Mouse (Mus musculus) CH12.LX (cell line): ENCODE measurements at regions not wholly inside any gene's neighbourhood (a gene's known extent, or its start where the extent isn't known, plus 50 kb on each side); places are given as distances from the start of the nearest gene placed in this dataset.

Experiments used
- CTCF ChIP-seq, 2 experiments: IDR thresholded peaks in 1 of 2; conservative IDR thresholded peaks in 1 of 2; 2 replicates each; pipeline ENCODE4 v1.5.1; 2011 to 2012; ENCODE audit warnings: low read depth in 2 of 2, low read length in 2 of 2, improper control_type of control experiment in 1 of 2, inconsistent platforms in 1 of 2, mild to moderate bottlenecking in 1 of 2, moderate library complexity in 1 of 2
- ELF1 ChIP-seq: IDR thresholded peaks from 2 replicates; pipeline ENCODE4 v1.6.1; 2014; ENCODE audit warnings: low read depth, mild to moderate bottlenecking, inconsistent platforms, low read length, improper control_type of control experiment
- MAX ChIP-seq: IDR thresholded peaks from 2 replicates; pipeline ENCODE4 v1.6.1; 2011; ENCODE audit warnings: low read length, improper control_type of control experiment
- MYC ChIP-seq: IDR thresholded peaks from 2 replicates; pipeline ENCODE4 v1.6.1; 2011; ENCODE audit warnings: low read depth, mild to moderate bottlenecking, improper control_type of control experiment, low read length
- NELFE ChIP-seq: IDR thresholded peaks from 2 replicates; pipeline ENCODE4 v1.6.1; 2011; ENCODE audit warnings: low read depth, low read length, improper control_type of control experiment
- POLR2A ChIP-seq: IDR thresholded peaks from 2 replicates; pipeline ENCODE4 v1.6.1; 2011; ENCODE audit warnings: low read depth, mild to moderate bottlenecking, improper control_type of control experiment, low read length
- SMC3 ChIP-seq: IDR thresholded peaks from 2 replicates; pipeline ENCODE4 v1.6.1; 2011; ENCODE audit warnings: low read depth, low read length, improper control_type of control experiment
- USF1 ChIP-seq: IDR thresholded peaks from 2 replicates; pipeline ENCODE4 v1.6.1; 2014; ENCODE audit warnings: low read depth, mild to moderate bottlenecking, inconsistent platforms, low read length, improper control_type of control experiment
- ZC3H11A ChIP-seq: IDR thresholded peaks from 2 replicates; pipeline ENCODE4 v1.6.1; 2012; ENCODE audit warnings: low read depth, mild to moderate bottlenecking, inconsistent platforms, low read length, improper control_type of control experiment

- no peak for TF ChIP-seq CTCF (conservative IDR thresholded peaks at IDR 0.05 in 1 of 2, IDR thresholded peaks at IDR 0.05 in 1 of 2; ENCODE audit: low read depth in 2 of 2, low read length in 2 of 2)
- TF ChIP-seq ZC3H11A: no peak
- no peak for TF ChIP-seq SMC3
- no peak for TF ChIP-seq MAX
- no peak for TF ChIP-seq MYC
- no peak for TF ChIP-seq USF1
- TF ChIP-seq POLR2A: no peak
- TF ChIP-seq NELFE: no peak
- no peak for TF ChIP-seq ELF1
Observed at GRCm38 (mm10) chr14:24065231-24065767, 51.0 kb upstream of the Kcnma1 start.
